Mouse (Mus musculus): ENCODE data around the gene Ptprcap. TPM values are rescaled to one million over a fixed set of nuclear protein-coding genes. Genes with fewer than 3 reads are reported as not detected.

Gene Ptprcap
- polyA plus RNA-seq, 1 experiment from 2014 or later: 3.9 TPM

GRCm38 (mm10) chr19:4163543-4163887 is 10.1 kb downstream of the Ptprcap start:
- no peaks in the 10 kb centered on the region for H3K9me3 ChIP-seq
- peaks cover 10% of the 10 kb centered on the region for H3K4me1 ChIP-seq (replicated peaks)
- ATAC-seq: peak; percentile 34
- peak overlapping the region; percentile 87 for H3K4me2 ChIP-seq (replicated peaks)
- H3K27ac ChIP-seq: peak overlapping the region; percentile 64; the same call in 1 of the 2 replicates
- H3K9ac ChIP-seq: peak overlapping the region; percentile 37
- no peaks in the 10 kb centered on the region for H3K27me3 ChIP-seq (replicated peaks)
- H3K4me3 ChIP-seq (replicated peaks): peak overlapping the region; percentile 77
- H3K36me3 ChIP-seq: peaks cover 10% of the 10 kb centered on the region
- 34% methylated on average over 4 of the region's 4 CpGs for WGBS

- H3K4me1 ChIP-seq (replicated peaks): peaks cover 10% of the 10 kb centered on the region
- H3K4me2 ChIP-seq (replicated peaks): peak overlapping the region; percentile 87; the same call in 1 of the 2 replicates
- H3K27me3 ChIP-seq (replicated peaks): no peaks in the 10 kb centered on the region
- H3K36me3 ChIP-seq: peaks cover 4% of the 10 kb centered on the region
- no peak overlapping the region for H3K9ac ChIP-seq
- no peak for ATAC-seq
- no peaks in the 10 kb centered on the region for H3K9me3 ChIP-seq
- H3K4me3 ChIP-seq (replicated peaks): no peak overlapping the region
- WGBS: 75% methylated on average over 3 of the region's 3 CpGs
- H3K27ac ChIP-seq: no peak overlapping the region
These were observed 10.7 kb downstream of the Ptprcap start for GRCm38 (mm10) chr19:4164100-4164499.

- WGBS: 78% methylated on average over 2 of the region's 2 CpGs
- Histone ChIP-seq H3K27me3 (replicated peaks) (no peaks in the 10 kb centered on the region), H3K4me3 (replicated peaks) (no peak overlapping the region), H3K27ac (no peak overlapping the region), H3K36me3 (no peaks in the 10 kb centered on the region; the same call in 1 of the 2 replicates), H3K4me1 (replicated peaks) (peaks cover 12% of the 10 kb centered on the region), H3K9ac (no peak overlapping the region), H3K4me2 (replicated peaks) (no peak overlapping the region), H3K9me3 (no peaks in the 10 kb centered on the region)
- ATAC-seq: no peak
These were observed 11.3 kb downstream of the Ptprcap start for GRCm38 (mm10) chr19:4164721-4165120.

GRCm38 (mm10) chr19:4166678-4167476 is 13.5 kb downstream of the Ptprcap start:
- Histone ChIP-seq H3K4me2 (replicated peaks) (no peak overlapping the region), H3K9me3 (no peaks in the 10 kb centered on the region), H3K4me3 (replicated peaks) (no peak overlapping the region), H3K36me3 (no peaks in the 10 kb centered on the region), H3K27ac (no peak overlapping the region), H3K4me1 (replicated peaks) (peaks cover 22% of the 10 kb centered on the region), H3K9ac (no peak overlapping the region), H3K27me3 (replicated peaks) (no peaks in the 10 kb centered on the region)
- 72% methylated on average over 9 of the region's 9 CpGs for WGBS
- no peak for ATAC-seq

- under 1% methylated on average over 43 of the region's 43 CpGs for WGBS
- Histone ChIP-seq H3K9ac (peak overlapping the region; percentile 69), H3K4me3 (replicated peaks) (peak overlapping the region; percentile 46), H3K27ac (peak overlapping the region; percentile 85), H3K4me1 (replicated peaks) (peaks cover 12% of the 10 kb centered on the region), H3K4me2 (replicated peaks) (peak overlapping the region; percentile 91), H3K36me3 (no peaks in the 10 kb centered on the region), H3K27me3 (replicated peaks) (no peaks in the 10 kb centered on the region), H3K9me3 (no peaks in the 10 kb centered on the region)
- ATAC-seq: peak; percentile 97
These were observed 16.0 kb downstream of the Ptprcap start for GRCm38 (mm10) chr19:4169378-4169784.

- Histone ChIP-seq H3K9me3 (no peaks in the 10 kb centered on the region), H3K27me3 (replicated peaks) (no peaks in the 10 kb centered on the region), H3K4me2 (replicated peaks) (peak overlapping the region; percentile 91), H3K9ac (peak overlapping the region; percentile 69), H3K4me1 (replicated peaks) (peaks cover 12% of the 10 kb centered on the region), H3K4me3 (replicated peaks) (peak overlapping the region; percentile 46), H3K36me3 (no peaks in the 10 kb centered on the region), H3K27ac (peak overlapping the region; percentile 85)
- WGBS: 9% methylated on average over 27 of the region's 27 CpGs
- peak; percentile 63 for ATAC-seq
These were observed 16.4 kb downstream of the Ptprcap start for GRCm38 (mm10) chr19:4169810-4170209.

GRCm38 (mm10) chr19:4170723-4171392 is 17.5 kb downstream of the Ptprcap start:
- ATAC-seq: no peak
- Histone ChIP-seq H3K36me3 (no peaks in the 10 kb centered on the region), H3K4me2 (replicated peaks) (no peak overlapping the region), H3K27ac (no peak overlapping the region), H3K9me3 (no peaks in the 10 kb centered on the region), H3K4me3 (replicated peaks) (no peak overlapping the region), H3K4me1 (replicated peaks) (peaks cover 23% of the 10 kb centered on the region), H3K9ac (no peak overlapping the region), H3K27me3 (replicated peaks) (no peaks in the 10 kb centered on the region)
- 93% methylated on average over 10 of the region's 10 CpGs for WGBS

- no peaks in the 10 kb centered on the region for H3K27me3 ChIP-seq (replicated peaks)
- H3K4me2 ChIP-seq (replicated peaks): no peak overlapping the region
- H3K9me3 ChIP-seq: no peaks in the 10 kb centered on the region
- no peak for ATAC-seq
- H3K9ac ChIP-seq: no peak overlapping the region
- H3K4me3 ChIP-seq (replicated peaks): no peak overlapping the region
- WGBS: 67% methylated on average over 13 of the region's 13 CpGs
- no peak overlapping the region for H3K27ac ChIP-seq
- H3K36me3 ChIP-seq: no peaks in the 10 kb centered on the region
- peaks cover 25% of the 10 kb centered on the region for H3K4me1 ChIP-seq (replicated peaks)
These were observed 18.2 kb downstream of the Ptprcap start for GRCm38 (mm10) chr19:4171393-4172290.

GRCm38 (mm10) chr19:4172925-4173324 is 19.5 kb downstream of the Ptprcap start:
- Histone ChIP-seq H3K27ac (no peak overlapping the region), H3K9ac (peak overlapping the region; percentile 40; the same call in 1 of the 2 replicates), H3K4me3 (replicated peaks) (no peak overlapping the region), H3K36me3 (no peaks in the 10 kb centered on the region), H3K27me3 (replicated peaks) (no peaks in the 10 kb centered on the region), H3K4me1 (replicated peaks) (peaks cover 25% of the 10 kb centered on the region), H3K9me3 (no peaks in the 10 kb centered on the region), H3K4me2 (replicated peaks) (no peak overlapping the region)
- no peak for ATAC-seq
- 58% methylated on average over 11 of the region's 11 CpGs for WGBS

GRCm38 (mm10) chr19:4175368-4175947 is 22.1 kb downstream of the Ptprcap start, which contains the start of gene Carns1:
TSS of gene Carns1 (minus strand) at chr19:4175479.
- H3K27ac ChIP-seq: no peak within 1 kb of the TSS

GRCm38 (mm10) chr19:4180411-4180810 is 27.0 kb downstream of the Ptprcap start:
- 86% methylated on average over 7 of the region's 7 CpGs for WGBS
- Histone ChIP-seq H3K4me1 (replicated peaks) (peaks cover 18% of the 10 kb centered on the region), H3K9ac (no peak overlapping the region), H3K27ac (no peak overlapping the region), H3K9me3 (no peaks in the 10 kb centered on the region), H3K4me2 (replicated peaks) (no peak overlapping the region), H3K27me3 (replicated peaks) (no peaks in the 10 kb centered on the region), H3K4me3 (replicated peaks) (no peak overlapping the region), H3K36me3 (no peaks in the 10 kb centered on the region)
- no peak for ATAC-seq

More at GRCm38 (mm10) chr19:4175368-4175947, 22.1 kb downstream of the Ptprcap start, which contains the start of gene Carns1:
- H3K9me3 ChIP-seq: no peaks in the 10 kb centered on the region
- no peaks in the 10 kb centered on the region for H3K36me3 ChIP-seq
- H3K27me3 ChIP-seq (replicated peaks): no peaks in the 10 kb centered on the region
- 0 out of 2 replicates have a peak within 1 kb of the TSS, but pooled peaks have one; percentile 3 for H3K4me3 ChIP-seq (replicated peaks)
- H3K4me1 ChIP-seq (replicated peaks): peaks cover 17% of the 10 kb centered on the region
- H3K9ac ChIP-seq: peak within 1 kb of the TSS; percentile 14
- ATAC-seq: peak; percentile 87
- WGBS: 4% methylated on average over 11 of the region's 11 CpGs
- H3K4me2 ChIP-seq (replicated peaks): peak within 1 kb of the TSS; percentile 54

All from intestine, embryonic 15.5 days (tissue).